Mouse (Mus musculus): Measurements from ENCODE around the gene Slc24a3. TPM values are rescaled to one million over a fixed set of nuclear protein-coding genes. Genes with fewer than 3 reads are reported as not detected.

Gene Slc24a3
- polyA plus RNA-seq, 1 experiment from 2014 or later: 2.9 TPM

DNA sequence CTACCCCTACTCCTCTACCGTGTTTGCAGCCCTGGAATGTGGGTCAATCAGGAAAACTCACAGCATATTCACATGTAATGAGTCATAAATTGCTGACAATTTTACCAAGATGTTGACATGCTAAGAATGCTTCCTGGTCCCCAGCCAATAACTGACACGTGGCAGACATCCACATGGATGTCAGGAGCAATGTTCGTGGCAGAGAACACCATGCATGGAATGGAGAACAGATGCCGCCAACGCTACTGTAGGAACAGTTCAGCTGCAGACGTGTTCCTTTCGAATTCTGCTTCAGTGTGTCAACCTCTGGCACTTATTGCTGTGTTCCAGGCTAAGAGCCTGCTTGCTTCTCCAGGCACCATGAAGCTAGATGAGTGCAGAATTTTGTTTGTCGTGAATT lies 162.2 kb downstream of the Slc24a3 start:
- WGBS: 54% methylated on average over 8 of the region's 8 CpGs
- no peak; the same call in 1 of the 2 replicates for ATAC-seq (ENCODE audit: borderline replicate concordance, extremely low read depth, low FRiP score, low TSS enrichment)
- H3K27ac ChIP-seq: no peak overlapping the region

DNA sequence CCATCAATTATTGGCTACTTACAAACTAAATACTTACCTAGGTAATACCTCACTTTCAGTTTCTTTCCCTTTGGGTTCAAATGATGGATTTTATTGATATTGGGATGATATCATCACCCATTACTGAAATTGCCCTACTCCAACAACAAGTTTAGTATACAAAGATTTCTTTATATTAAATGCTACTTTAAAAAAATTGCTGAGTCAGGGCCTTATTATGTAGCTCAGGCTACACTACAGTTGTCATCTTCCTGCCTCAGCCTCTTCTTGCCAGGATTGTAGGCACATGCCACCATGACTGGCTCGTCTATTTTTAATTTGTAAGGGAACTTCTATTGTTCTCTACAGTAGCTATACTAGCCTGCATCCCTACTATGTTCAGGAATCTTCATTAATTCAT lies 164.0 kb downstream of the Slc24a3 start:
- Histone ChIP-seq H3K4me1 (no peaks in the 10 kb centered on the region), H3K9ac (no peak overlapping the region), H3K9me3 (no peaks in the 10 kb centered on the region), H3K4me3 (no peak overlapping the region), H3K36me3 (no peaks in the 10 kb centered on the region), H3K27me3 (no peaks in the 10 kb centered on the region), H3K27ac (no peak overlapping the region), H3K4me2 (no peak overlapping the region)
- WGBS: 82% methylated on average over 1 of the region's 1 CpGs
- no peak for ATAC-seq (ENCODE audit: borderline replicate concordance, extremely low read depth, low FRiP score, low TSS enrichment)

More for the DNA sequence above, 162.2 kb downstream of the Slc24a3 start:
- H3K27me3 ChIP-seq: no peaks in the 10 kb centered on the region
- H3K36me3 ChIP-seq: no peaks in the 10 kb centered on the region
- no peaks in the 10 kb centered on the region for H3K9me3 ChIP-seq
- no peak overlapping the region for H3K9ac ChIP-seq
- H3K4me1 ChIP-seq: no peaks in the 10 kb centered on the region
- no peak overlapping the region for H3K4me2 ChIP-seq
- no peak overlapping the region for H3K4me3 ChIP-seq

DNA sequence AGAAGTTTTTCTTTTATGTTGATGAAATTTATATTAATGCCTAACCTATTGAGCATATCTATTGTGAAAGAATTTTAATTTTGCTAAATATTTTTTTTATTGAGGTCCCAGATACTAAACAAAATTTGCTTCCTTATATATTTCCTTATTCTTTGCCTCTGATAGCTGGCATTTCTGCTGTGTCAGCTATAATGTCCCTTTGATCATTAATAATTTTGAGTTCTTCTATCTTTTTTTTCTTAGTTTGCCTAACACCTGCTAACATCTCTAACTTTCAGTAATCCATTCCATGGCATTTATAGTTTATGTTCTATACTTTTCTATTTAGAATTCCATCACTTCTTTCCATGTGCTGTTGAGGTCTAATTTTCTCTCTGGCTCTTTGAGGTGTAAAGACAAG lies 165.9 kb downstream of the Slc24a3 start:
- Histone ChIP-seq H3K4me3 (no peak overlapping the region), H3K9me3 (no peaks in the 10 kb centered on the region), H3K4me2 (no peak overlapping the region), H3K27me3 (no peaks in the 10 kb centered on the region), H3K27ac (no peak overlapping the region), H3K9ac (no peak overlapping the region), H3K36me3 (no peaks in the 10 kb centered on the region), H3K4me1 (no peaks in the 10 kb centered on the region)
- ATAC-seq (ENCODE audit: borderline replicate concordance, extremely low read depth, low FRiP score, low TSS enrichment): no peak

DNA sequence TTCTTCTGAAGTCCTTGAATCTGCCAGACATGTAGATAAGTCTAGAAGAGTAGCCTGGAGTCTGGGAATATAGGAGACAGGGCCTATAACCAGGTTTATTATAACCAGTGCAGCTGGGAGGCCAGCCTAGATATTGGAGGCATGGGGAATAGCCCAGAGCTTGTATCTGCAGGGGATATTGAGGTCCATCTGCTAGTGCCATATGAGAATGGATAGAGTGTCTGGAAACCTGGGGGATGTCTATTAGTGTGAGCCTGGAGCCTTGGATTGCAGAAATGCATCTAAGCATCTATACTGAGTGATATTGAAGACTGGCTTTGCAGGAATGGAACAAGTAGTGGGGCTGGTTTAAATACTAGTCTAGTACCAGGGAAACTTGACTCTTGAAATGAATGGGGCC lies 168.9 kb downstream of the Slc24a3 start:
- Histone ChIP-seq H3K9ac (no peak overlapping the region), H3K27me3 (no peaks in the 10 kb centered on the region), H3K36me3 (no peaks in the 10 kb centered on the region), H3K27ac (no peak overlapping the region), H3K4me2 (no peak overlapping the region), H3K9me3 (no peaks in the 10 kb centered on the region), H3K4me1 (no peaks in the 10 kb centered on the region), H3K4me3 (no peak overlapping the region)
- no peak for ATAC-seq (ENCODE audit: borderline replicate concordance, extremely low read depth, low FRiP score, low TSS enrichment)

DNA sequence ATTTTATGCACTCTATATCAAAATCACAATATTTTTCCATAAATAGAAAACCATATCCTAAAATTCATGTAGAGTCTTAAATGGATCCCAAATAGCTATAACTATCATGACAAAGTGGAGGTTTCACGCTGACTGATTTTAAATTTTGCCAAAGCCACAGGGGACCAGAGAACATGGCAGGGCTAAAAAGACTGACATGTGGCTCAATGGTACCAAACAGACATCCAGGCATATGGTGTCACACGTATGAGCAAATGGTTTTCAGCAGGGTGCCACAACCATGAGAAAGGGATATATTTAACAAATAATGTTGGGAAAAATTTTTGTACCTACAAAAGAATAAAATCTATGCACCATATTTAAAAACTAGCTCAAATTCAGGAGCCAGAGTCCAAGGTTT lies 173.3 kb downstream of the Slc24a3 start:
- H3K27me3 ChIP-seq: no peaks in the 10 kb centered on the region
- H3K9ac ChIP-seq: no peak overlapping the region
- no peak overlapping the region for H3K27ac ChIP-seq
- no peaks in the 10 kb centered on the region for H3K9me3 ChIP-seq
- no peaks in the 10 kb centered on the region for H3K36me3 ChIP-seq
- 76% methylated on average over 2 of the region's 2 CpGs for WGBS
- no peak overlapping the region for H3K4me3 ChIP-seq
- H3K4me1 ChIP-seq: no peaks in the 10 kb centered on the region
- H3K4me2 ChIP-seq: no peak overlapping the region
- no peak for ATAC-seq (ENCODE audit: borderline replicate concordance, extremely low read depth, low FRiP score, low TSS enrichment)

DNA sequence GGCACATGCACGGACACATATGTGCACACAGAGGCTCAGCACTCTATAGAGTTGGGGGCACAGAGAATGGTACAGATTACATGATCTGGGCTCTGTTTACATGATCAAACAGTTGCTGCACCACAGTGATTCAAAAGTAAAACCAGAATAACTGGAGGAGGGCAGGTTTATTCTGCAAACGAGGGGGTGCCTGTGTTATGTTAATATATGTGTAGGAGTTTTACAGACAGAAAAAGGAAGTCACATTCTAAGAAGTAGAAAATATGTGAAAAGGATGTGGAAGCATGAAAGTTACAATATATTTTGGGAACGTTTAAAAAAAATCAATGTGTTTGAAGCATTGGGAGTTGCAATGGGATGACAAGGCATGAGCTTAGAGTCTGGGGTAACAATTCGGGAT lies 175.4 kb downstream of the Slc24a3 start:
- 67% methylated on average over 4 of the region's 4 CpGs for WGBS
- no peak overlapping the region for H3K4me2 ChIP-seq
- H3K4me3 ChIP-seq: no peak overlapping the region
- no peaks in the 10 kb centered on the region for H3K9me3 ChIP-seq
- H3K4me1 ChIP-seq: no peaks in the 10 kb centered on the region
- H3K36me3 ChIP-seq: no peaks in the 10 kb centered on the region
- H3K27ac ChIP-seq: no peak overlapping the region
- H3K9ac ChIP-seq: no peak overlapping the region
- no peaks in the 10 kb centered on the region for H3K27me3 ChIP-seq
- no peak for ATAC-seq (ENCODE audit: borderline replicate concordance, extremely low read depth, low FRiP score, low TSS enrichment)

DNA sequence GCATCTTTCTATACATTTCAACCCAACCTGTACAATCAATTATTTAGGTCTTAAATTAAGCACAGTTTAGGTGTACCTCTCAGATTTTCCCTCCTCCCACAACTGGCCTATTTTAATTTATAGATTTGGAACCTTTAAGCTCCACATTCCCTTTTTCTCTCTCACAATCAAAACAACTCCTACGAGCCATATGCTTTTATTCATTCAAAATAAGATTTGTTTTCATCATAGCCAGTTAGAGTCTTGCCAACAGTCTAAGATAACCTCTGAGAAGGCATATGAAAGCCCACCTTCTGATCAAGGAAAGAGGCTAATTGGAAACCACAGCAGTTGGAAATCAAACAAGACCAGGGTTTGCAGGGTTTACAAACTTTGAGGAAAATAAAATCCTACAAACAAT lies 177.0 kb downstream of the Slc24a3 start:
- no peak overlapping the region for H3K4me3 ChIP-seq
- H3K4me1 ChIP-seq: no peaks in the 10 kb centered on the region
- H3K36me3 ChIP-seq: no peaks in the 10 kb centered on the region
- no peak overlapping the region for H3K27ac ChIP-seq
- WGBS: 64% methylated on average over 1 of the region's 1 CpGs
- H3K4me2 ChIP-seq: no peak overlapping the region
- H3K9ac ChIP-seq: no peak overlapping the region
- H3K9me3 ChIP-seq: no peaks in the 10 kb centered on the region
- no peak for ATAC-seq (ENCODE audit: borderline replicate concordance, extremely low read depth, low FRiP score, low TSS enrichment)
- no peaks in the 10 kb centered on the region for H3K27me3 ChIP-seq

DNA sequence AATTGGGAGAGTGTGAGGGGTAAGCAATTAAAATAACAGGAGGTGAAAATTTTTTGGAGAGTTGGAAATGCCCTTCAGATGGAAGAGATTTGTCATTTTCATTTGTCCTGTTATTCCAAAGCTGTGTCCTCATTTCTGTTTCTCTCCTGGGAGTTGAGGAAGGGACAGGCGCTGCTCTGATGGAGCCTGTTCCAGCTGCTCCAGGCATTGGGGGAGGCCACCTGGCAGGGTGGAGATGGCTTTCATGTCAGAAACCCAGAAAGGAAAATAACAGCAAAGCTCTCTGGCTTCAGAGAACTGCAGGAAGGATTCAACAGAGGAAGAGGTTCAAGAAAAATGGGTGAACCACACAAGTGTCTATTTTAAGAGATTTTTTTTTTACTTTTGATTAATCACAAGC lies 186.2 kb downstream of the Slc24a3 start:
- no peak overlapping the region for H3K4me2 ChIP-seq
- WGBS: 77% methylated on average over 1 of the region's 1 CpGs
- H3K36me3 ChIP-seq: no peaks in the 10 kb centered on the region
- no peaks in the 10 kb centered on the region for H3K4me1 ChIP-seq
- no peak for ATAC-seq (ENCODE audit: borderline replicate concordance, extremely low read depth, low FRiP score, low TSS enrichment)
- no peak overlapping the region for H3K27ac ChIP-seq
- H3K27me3 ChIP-seq: no peaks in the 10 kb centered on the region
- H3K4me3 ChIP-seq: no peak overlapping the region
- H3K9ac ChIP-seq: no peak overlapping the region
- no peaks in the 10 kb centered on the region for H3K9me3 ChIP-seq

DNA sequence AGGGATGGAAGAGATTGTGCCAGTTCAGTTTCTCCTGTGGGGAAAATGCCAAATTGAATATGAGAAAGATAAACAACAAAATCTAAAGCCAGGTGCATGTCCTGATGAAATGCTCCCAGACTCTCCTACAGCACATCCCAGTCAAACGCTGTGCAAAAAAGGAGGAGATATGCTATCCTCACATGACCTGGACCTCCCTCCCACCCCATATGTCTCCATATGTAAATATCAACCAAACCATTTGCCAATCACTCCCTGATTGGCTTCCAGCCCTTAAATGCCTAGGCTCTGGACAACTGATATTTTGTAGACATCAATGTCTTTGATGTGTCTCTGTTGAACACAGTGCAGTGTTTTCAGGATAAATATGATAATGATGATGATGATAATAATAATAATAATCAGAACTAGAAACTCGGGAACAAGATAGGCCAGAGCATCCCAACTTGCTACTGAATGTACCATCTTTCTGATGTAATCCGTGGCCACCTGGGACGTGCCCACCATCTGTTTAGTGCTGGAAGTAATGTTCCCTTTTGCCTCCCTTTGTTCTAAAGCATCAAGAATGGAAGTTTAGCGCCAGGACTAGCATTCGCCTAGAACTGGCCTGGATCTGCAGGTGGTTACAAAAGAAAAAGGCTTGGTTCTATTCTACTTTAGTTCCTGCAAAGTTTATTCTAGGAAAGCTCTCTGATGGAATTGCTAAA lies 190.8 kb downstream of the Slc24a3 start:
- Histone ChIP-seq H3K4me2 (no peak overlapping the region), H3K4me1 (no peaks in the 10 kb centered on the region), H3K9me3 (no peaks in the 10 kb centered on the region), H3K9ac (no peak overlapping the region), H3K27me3 (no peaks in the 10 kb centered on the region), H3K36me3 (no peaks in the 10 kb centered on the region), H3K4me3 (no peak overlapping the region), H3K27ac (no peak overlapping the region)
- ATAC-seq (ENCODE audit: borderline replicate concordance, extremely low read depth, low FRiP score, low TSS enrichment): no peak
- 76% methylated on average over 6 of the region's 6 CpGs for WGBS

DNA sequence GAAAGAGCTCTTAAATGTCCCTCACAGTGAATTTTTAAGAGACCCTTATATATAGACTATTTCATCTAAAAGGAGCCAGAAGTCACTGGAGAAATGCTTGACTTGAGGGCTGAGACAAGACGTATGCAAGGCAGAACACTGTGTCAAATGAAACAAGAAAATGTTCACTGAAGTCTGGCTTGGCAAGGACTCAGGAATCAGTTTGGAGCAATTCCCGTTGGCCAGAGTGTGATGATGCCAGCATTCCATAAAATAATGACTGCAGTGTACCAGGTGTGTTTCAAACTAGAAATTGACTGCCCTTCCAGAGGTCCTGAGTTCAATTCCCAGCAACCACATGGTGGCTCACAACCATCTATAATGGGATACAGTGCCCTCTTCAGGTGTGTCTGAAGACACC lies 196.1 kb downstream of the Slc24a3 start:
- H3K27me3 ChIP-seq: no peaks in the 10 kb centered on the region
- H3K36me3 ChIP-seq: no peaks in the 10 kb centered on the region
- WGBS: 34% methylated on average over 2 of the region's 2 CpGs
- ATAC-seq (ENCODE audit: borderline replicate concordance, extremely low read depth, low FRiP score, low TSS enrichment): no peak
- no peaks in the 10 kb centered on the region for H3K9me3 ChIP-seq
- no peaks in the 10 kb centered on the region for H3K4me1 ChIP-seq
- H3K27ac ChIP-seq: no peak overlapping the region
- H3K4me3 ChIP-seq: no peak overlapping the region
- H3K9ac ChIP-seq: no peak overlapping the region
- H3K4me2 ChIP-seq: no peak overlapping the region

DNA sequence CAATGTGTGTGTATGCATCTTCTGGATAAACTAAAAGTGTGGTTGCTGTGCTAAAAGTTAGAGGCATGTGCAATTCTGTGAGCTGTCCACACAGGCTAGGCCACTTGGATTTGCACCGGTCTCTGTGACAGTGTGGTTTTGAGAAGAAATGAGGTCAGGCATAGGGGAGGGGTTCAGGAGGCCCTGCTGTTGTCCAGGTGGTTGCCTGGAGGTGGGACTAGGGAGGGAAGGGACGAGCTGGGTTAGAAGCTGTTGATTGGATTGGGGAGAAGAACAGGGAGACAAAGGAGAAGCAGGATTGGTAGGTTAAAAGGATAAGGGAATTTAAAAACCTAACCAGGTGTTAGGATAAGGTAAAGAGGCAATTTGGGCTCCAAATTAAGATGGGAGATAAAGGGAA lies 201.1 kb downstream of the Slc24a3 start:
- no peak overlapping the region for H3K4me3 ChIP-seq
- no peaks in the 10 kb centered on the region for H3K4me1 ChIP-seq
- 55% methylated on average over 2 of the region's 2 CpGs for WGBS

DNA sequence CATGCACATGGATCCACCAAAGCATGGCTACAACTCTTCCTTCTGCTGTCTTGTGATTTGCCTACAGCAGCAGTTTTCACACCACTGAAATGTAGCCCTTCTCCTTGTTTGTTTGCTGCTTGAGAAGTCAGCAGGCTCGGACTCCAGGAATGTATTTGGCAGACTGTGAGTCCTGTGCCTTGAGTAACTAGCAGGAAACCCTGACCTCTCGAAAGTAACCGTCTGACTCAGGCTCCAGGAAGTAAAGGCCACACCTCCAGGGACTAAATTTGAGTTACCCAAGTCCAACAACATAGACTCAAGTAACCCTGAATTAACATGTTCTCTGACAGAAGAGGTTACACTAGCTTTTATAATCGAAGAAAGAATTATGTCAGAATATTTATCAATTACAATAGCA lies 203.2 kb downstream of the Slc24a3 start:
- Histone ChIP-seq H3K36me3 (no peaks in the 10 kb centered on the region), H3K27me3 (no peaks in the 10 kb centered on the region), H3K4me3 (no peak overlapping the region), H3K9me3 (no peaks in the 10 kb centered on the region), H3K9ac (no peak overlapping the region), H3K4me2 (no peak overlapping the region), H3K4me1 (no peaks in the 10 kb centered on the region), H3K27ac (no peak overlapping the region)
- no peak for ATAC-seq (ENCODE audit: borderline replicate concordance, extremely low read depth, low FRiP score, low TSS enrichment)
- 44% methylated on average over 4 of the region's 4 CpGs for WGBS

More for the DNA sequence above, 201.1 kb downstream of the Slc24a3 start:
- H3K27me3 ChIP-seq: no peaks in the 10 kb centered on the region
- no peak for ATAC-seq (ENCODE audit: borderline replicate concordance, extremely low read depth, low FRiP score, low TSS enrichment)
- no peaks in the 10 kb centered on the region for H3K36me3 ChIP-seq
- no peak overlapping the region for H3K4me2 ChIP-seq
- no peak overlapping the region for H3K27ac ChIP-seq
- no peaks in the 10 kb centered on the region for H3K9me3 ChIP-seq
- no peak overlapping the region for H3K9ac ChIP-seq

DNA sequence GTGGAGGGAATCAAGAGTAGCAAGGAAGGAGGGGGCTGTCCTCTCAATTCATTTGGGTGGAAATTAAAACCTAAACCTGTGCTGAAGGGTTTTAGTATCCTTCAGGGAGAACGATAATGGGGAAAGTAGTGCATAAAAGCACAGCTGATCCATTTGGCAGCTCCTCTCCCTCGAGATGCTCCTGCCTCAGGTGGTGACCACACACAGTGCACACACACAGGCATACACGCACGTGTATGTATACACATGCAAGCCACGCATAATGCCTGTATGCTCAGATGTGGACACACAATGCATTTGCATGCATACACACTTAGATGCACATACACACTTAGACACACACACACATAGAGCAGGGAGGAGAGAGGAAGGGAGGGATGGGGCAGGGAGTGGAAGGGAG lies 206.2 kb downstream of the Slc24a3 start:
- H3K4me1 ChIP-seq: no peaks in the 10 kb centered on the region
- H3K9me3 ChIP-seq: no peaks in the 10 kb centered on the region
- no peak overlapping the region for H3K27ac ChIP-seq
- H3K9ac ChIP-seq: no peak overlapping the region
- H3K27me3 ChIP-seq: no peaks in the 10 kb centered on the region
- no peak overlapping the region for H3K4me3 ChIP-seq
- ATAC-seq (ENCODE audit: borderline replicate concordance, extremely low read depth, low FRiP score, low TSS enrichment): no peak
- no peaks in the 10 kb centered on the region for H3K36me3 ChIP-seq
- WGBS: 85% methylated on average over 5 of the region's 5 CpGs
- no peak overlapping the region for H3K4me2 ChIP-seq
